Mouse (Mus musculus) stomach, postnatal 0 days (tissue): ENCODE measurements around the gene Kitl. TPM values are rescaled to one million over a fixed set of nuclear protein-coding genes. Genes with fewer than 3 reads are reported as not detected.

Experiments
- ATAC-seq: fragments of 200-750 bp; cut with Nextera tagmentation; 2 replicates; pipeline ENCODE4 v1.8.0; 2017; ENCODE audit not compliant: low FRiP score, low TSS enrichment
- DNase-seq: peaks from one replicate; pipeline ENCODE4 v3.0.0-alpha.2; 2016; ENCODE audit warnings: low spot score
- H3K27ac ChIP-seq: fragments of 300-500 bp; sonication (generic); replicated peaks from 2 replicates; pipeline ENCODE4 v1.5.1; 2014; ENCODE audit warnings: mild to moderate bottlenecking, control low read depth
- H3K27me3 ChIP-seq: fragments of 300-500 bp; sonication (generic); 2 replicates; pipeline ENCODE4 v1.6.1; 2014; ENCODE audit warnings: low read length; ENCODE audit not compliant: control insufficient read depth, insufficient read depth
- H3K36me3 ChIP-seq: fragments of 300-500 bp; sonication (generic); 2 replicates; pipeline ENCODE4 v1.6.1; 2014; ENCODE audit warnings: low read length, mixed read lengths; ENCODE audit not compliant: control insufficient read depth, insufficient read depth
- H3K4me1 ChIP-seq: fragments of 300-500 bp; sonication (generic); replicated peaks from 2 replicates; pipeline ENCODE4 v1.6.1; 2014; ENCODE audit warnings: antibody characterized with exemption; ENCODE audit not compliant: control insufficient read depth, insufficient read depth
- H3K4me2 ChIP-seq: fragments of 300-500 bp; sonication (generic); replicated peaks from 2 replicates; pipeline ENCODE4 v1.6.1; 2014; ENCODE audit warnings: low read depth, mild to moderate bottlenecking, control low read depth, moderate library complexity
- H3K4me3 ChIP-seq: fragments of 300-500 bp; sonication (generic); 2 replicates; pipeline ENCODE4 v1.5.1; 2014; ENCODE audit warnings: low read depth, low read length, control low read depth
- H3K9ac ChIP-seq: fragments of 300-500 bp; sonication (generic); 2 replicates; pipeline ENCODE4 v1.6.1; 2014; ENCODE audit warnings: mild to moderate bottlenecking, low read length, control low read depth, mixed read lengths
- H3K9me3 ChIP-seq: fragments of 300-500 bp; sonication (generic); 2 replicates; pipeline ENCODE4 v1.6.1; 2016; ENCODE audit warnings: low read length; ENCODE audit not compliant: control insufficient read depth
- CTCF ChIP-seq: IDR thresholded peaks from 2 replicates; pipeline ENCODE4 v1.5.1; 2016; ENCODE audit warnings: antibody characterized with exemption, low read depth, mild to moderate bottlenecking, moderate library complexity
- EP300 ChIP-seq: optimal IDR thresholded peaks from 2 replicates; pipeline ENCODE3; 2016; ENCODE audit warnings: antibody characterized with exemption
- WGBS: fragments of 180-500 bp; shearing (Covaris S2); extraction: QIAGEN DNeasy Blood & Tissue Kit; methylation state at CpG from one replicate; pipeline ENCODE4 v1.1.7; 2014; 5-methylcytosine and 5-hydroxymethylcytosine counted together
- polyA plus RNA-seq: library from polyadenylated mRNA; unstranded; fragments of >200 nt; fragmentation: Nextera tagmentation; extraction: Ambion mirVana; gene quantifications from 2 replicates; pipeline ENCODE4 v1.2.1, GENCODE M21; 2015

Kitl gene
- polyA plus RNA-seq, 1 experiment from 2014 or later: 20.6 TPM

DNA sequence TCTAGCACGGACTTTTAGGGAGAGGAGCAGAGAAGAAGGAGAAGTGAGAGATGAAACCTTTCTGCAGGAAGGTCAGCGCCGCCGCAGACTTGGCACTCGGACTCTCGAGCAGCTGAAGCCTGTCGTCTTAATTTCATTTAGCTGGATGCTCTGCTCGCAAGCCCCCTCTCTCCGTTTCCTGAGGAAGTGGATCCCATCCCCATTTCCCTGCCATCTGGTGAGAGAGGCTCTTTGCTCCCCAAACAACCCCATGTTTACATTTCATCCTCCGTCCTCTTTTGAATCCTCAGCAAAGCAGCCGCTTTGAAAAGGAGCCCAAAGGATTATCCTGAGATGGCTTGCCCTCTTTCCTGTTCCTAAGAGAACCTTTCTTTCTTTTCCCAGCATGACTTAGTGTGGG, 16.2 kb downstream of the Kitl start:
- DNase-seq (no peak), ATAC-seq (no peak)

DNA sequence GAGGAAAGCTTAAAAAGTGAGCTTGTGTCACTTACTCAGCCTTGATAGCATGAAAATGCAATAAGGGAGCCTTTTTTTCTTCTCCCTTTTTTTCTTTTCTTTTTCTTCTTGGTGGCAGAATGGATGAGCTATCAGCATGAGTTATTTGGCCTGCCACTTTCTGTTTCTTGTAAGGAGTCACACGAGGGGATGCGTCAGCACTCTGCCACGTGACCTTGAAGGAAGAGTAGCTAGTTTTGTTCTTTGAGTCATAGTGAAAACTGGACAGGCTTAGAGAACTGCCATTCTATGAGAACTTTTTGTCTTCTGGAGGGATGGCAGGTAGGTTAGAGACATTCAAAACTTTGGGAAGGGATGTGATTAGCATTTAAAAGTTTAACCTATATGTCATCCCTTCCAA, 17.1 kb downstream of the Kitl start:
- Histone ChIP-seq H3K4me1 (0 out of 2 replicates have a peak, but pooled peaks cover 5% of the 10 kb centered on the region), H3K27me3 (no peaks in the 10 kb centered on the region), H3K4me3 (no peak overlapping the region), H3K27ac (no peak overlapping the region), H3K9ac (no peak overlapping the region), H3K9me3 (no peaks in the 10 kb centered on the region), H3K4me2 (no peak overlapping the region), H3K36me3 (no peaks in the 10 kb centered on the region)
- ATAC-seq (no peak), DNase-seq (no peak)
- TF ChIP-seq EP300: no peak
- TF ChIP-seq CTCF: no peak
- 70% methylated on average over 3 of the region's 3 CpGs for WGBS

More for the DNA sequence above, 16.2 kb downstream of the Kitl start:
- Histone ChIP-seq H3K4me1 (0 out of 2 replicates have a peak, but pooled peaks cover 5% of the 10 kb centered on the region), H3K4me2 (peak overlapping the region; percentile 36), H3K36me3 (no peaks in the 10 kb centered on the region), H3K4me3 (0 out of 2 replicates have a peak overlapping the region, but pooled peaks have one; percentile 10), H3K9ac (no peak overlapping the region), H3K27ac (peak overlapping the region; percentile 24; the same call in 1 of the 2 replicates), H3K27me3 (no peaks in the 10 kb centered on the region), H3K9me3 (no peaks in the 10 kb centered on the region)
- WGBS: 12% methylated on average over 11 of the region's 11 CpGs
- TF ChIP-seq EP300: no peak
- no peak; the same call in 1 of the 2 replicates for TF ChIP-seq CTCF

DNA sequence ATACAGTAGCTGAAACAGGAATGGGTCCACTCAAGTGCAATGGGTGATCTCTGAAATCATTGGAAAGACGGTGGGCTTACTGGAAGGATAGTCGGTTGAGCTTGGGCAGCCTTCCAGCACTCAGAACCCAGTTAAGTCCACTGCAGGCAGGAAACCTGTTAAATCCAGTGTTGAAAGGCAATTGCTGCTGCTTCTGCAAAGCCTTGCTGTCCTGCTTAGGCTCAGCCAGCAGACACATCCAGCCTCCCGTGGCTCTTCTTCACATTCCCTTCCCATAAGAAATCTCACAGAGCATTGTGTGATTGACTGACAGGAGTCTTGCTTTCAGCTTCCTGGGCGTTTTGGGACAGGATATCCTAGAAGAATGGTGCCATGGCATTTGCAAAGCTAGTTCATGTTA, 20.6 kb downstream of the Kitl start:
- H3K27me3 ChIP-seq: no peaks in the 10 kb centered on the region
- no peak overlapping the region for H3K4me3 ChIP-seq
- TF ChIP-seq CTCF: no peak
- no peak for TF ChIP-seq EP300
- H3K9ac ChIP-seq: no peak overlapping the region
- WGBS: 55% methylated on average over 4 of the region's 4 CpGs
- H3K4me2 ChIP-seq: no peak overlapping the region
- H3K4me1 ChIP-seq: 0 out of 2 replicates have a peak, but pooled peaks cover 3% of the 10 kb centered on the region
- DNase-seq: no peak
- no peak overlapping the region for H3K27ac ChIP-seq
- no peaks in the 10 kb centered on the region for H3K36me3 ChIP-seq
- ATAC-seq: no peak
- H3K9me3 ChIP-seq: no peaks in the 10 kb centered on the region

DNA sequence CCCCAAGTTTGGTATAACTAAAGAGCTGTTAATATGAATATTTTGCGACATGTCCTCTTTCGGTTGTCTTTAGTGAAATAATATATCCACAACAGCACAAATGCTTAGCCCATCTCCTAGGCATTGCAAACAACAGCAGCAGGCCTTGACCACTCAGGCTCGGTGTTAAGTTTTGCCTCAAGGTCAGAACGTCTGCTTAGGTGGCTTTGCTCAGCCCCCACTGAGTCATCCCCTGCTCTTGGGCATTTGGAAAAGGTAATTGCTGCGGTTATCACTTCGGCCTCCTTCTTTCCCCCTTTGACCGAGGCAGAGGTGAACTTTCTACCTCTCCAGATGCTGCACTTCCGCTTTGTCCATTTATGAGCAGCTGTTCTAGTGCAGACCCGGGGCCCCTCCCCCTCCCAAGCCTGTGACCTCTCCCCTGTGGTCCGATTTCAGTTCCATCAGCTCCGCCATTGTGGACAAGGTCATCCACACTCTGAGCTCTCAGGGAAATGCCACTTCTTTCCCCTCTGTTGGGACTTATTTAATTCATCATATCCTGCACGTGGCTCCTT, 23.0 kb downstream of the Kitl start:
- Histone ChIP-seq H3K4me2 (no peak overlapping the region), H3K27ac (no peak overlapping the region), H3K9ac (no peak overlapping the region), H3K4me3 (no peak overlapping the region), H3K9me3 (no peaks in the 10 kb centered on the region), H3K27me3 (no peaks in the 10 kb centered on the region), H3K36me3 (no peaks in the 10 kb centered on the region), H3K4me1 (no peaks in the 10 kb centered on the region)
- ATAC-seq: no peak
- no peak for DNase-seq
- TF ChIP-seq EP300 (no peak), CTCF (no peak)
- WGBS: 58% methylated on average over 12 of the region's 12 CpGs

DNA sequence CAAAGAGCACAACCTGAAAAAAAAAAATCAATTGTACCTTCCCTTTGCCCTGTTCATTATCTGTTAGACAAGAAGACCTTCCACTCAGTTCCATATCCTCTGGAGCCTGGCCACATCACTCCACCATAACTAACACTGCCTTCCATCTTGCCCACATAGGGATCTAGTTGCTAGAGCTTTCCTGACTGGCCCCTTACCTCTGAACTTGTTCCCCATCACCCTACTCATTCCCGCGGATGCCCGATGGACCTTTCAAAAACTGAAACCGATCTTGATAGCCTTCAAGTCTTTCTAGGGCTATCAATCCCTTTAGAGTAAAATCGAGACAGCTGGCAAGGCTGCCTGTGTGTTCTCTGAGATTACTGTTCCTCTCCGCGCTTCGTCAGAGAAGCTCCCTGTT, 23.6 kb downstream of the Kitl start:
- H3K9ac ChIP-seq: no peak overlapping the region
- no peaks in the 10 kb centered on the region for H3K36me3 ChIP-seq
- no peak overlapping the region for H3K4me2 ChIP-seq
- ATAC-seq (no peak), DNase-seq (no peak)
- H3K4me1 ChIP-seq: no peaks in the 10 kb centered on the region
- TF ChIP-seq CTCF (no peak), EP300 (no peak)
- no peak overlapping the region for H3K4me3 ChIP-seq
- whole genome bisulfite sequencing: 77% methylated on average over 8 of the region's 8 CpGs
- no peaks in the 10 kb centered on the region for H3K9me3 ChIP-seq
- H3K27me3 ChIP-seq: no peaks in the 10 kb centered on the region
- H3K27ac ChIP-seq: no peak overlapping the region

DNA sequence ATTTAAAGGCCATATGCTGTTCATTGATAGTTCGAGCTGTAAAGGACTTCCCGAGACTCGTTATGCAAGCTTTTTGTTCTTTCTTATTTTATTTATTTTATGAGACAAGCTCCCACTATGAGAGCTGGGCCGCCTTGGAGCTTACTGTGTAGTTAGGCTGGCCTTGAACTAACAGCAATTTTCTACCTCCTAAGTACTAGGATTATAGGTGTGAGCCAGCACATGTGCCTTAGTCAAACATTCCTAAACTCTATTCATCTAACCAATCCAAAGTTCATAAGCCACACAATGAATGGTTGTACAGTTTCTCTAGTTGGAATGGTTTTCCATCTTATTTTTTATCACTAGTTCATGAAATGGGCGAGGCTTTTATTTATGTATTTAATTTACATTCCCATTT, 28.3 kb downstream of the Kitl start:
- H3K4me2 ChIP-seq: no peak overlapping the region
- H3K4me3 ChIP-seq: no peak overlapping the region
- H3K27me3 ChIP-seq: no peaks in the 10 kb centered on the region
- no peak for DNase-seq
- no peaks in the 10 kb centered on the region for H3K9me3 ChIP-seq
- H3K27ac ChIP-seq: no peak overlapping the region
- no peaks in the 10 kb centered on the region for H3K36me3 ChIP-seq
- no peaks in the 10 kb centered on the region for H3K4me1 ChIP-seq
- WGBS: 58% methylated on average over 5 of the region's 5 CpGs
- no peak for TF ChIP-seq EP300
- no peak for TF ChIP-seq CTCF
- H3K9ac ChIP-seq: no peak overlapping the region
- ATAC-seq: peak; percentile 89
